Mouse (Mus musculus): ENCODE data around the gene Gtf2i.
A peak's percentile ranks its signal among the peaks of the same experiment; 100 is the strongest.

The Gtf2i gene

DNA sequence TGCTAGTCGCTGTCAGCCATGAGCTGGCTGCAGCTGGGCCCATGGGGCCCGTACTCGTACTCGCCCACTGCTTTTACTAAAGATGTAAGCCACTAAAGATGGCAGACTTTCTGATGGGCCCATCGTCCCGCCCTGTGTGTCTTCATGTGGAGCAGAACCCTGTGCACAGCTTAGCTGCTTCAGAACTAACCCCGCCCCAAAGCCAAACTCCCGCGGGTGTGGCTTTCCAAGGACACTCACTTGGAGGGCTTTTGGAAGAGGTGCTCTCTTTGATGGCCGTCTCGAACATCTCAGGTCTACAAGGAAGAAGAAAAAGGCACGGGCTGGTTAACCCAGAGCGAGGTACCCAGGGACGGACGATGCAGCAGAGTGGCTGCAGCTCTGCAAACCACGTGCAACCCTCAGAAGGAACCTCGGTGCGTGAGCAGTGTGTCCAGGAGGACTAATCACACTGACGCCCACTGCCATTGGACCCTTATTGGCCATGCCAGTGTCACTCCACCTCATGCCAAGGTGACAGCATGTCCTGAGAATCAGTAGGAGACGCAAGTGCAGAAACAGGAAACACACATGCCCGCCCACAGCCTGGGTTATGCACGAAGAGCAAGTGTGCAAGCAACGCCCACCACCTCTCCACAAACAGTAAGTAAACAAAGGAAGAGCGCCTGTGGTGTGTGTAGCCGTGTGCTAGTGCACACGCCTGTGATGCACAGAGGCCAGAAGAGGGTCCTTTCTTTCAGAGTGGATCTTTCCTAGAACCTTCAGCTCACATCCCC lies 70.7 kb downstream of the Gtf2i start:
- DNase-seq (ENCODE audit: low read depth, low spot score): peak; percentile 75

GRCm38 (mm10) chr5:134241831-134242230 lies 72.7 kb downstream of the Gtf2i start:
- DNase-seq (ENCODE audit: low read depth, low spot score): no peak

- DNase-seq (ENCODE audit: low read depth, low spot score): no peak
Measured at GRCm38 (mm10) chr5:134237936-134238760, 76.4 kb downstream of the Gtf2i start.

DNA sequence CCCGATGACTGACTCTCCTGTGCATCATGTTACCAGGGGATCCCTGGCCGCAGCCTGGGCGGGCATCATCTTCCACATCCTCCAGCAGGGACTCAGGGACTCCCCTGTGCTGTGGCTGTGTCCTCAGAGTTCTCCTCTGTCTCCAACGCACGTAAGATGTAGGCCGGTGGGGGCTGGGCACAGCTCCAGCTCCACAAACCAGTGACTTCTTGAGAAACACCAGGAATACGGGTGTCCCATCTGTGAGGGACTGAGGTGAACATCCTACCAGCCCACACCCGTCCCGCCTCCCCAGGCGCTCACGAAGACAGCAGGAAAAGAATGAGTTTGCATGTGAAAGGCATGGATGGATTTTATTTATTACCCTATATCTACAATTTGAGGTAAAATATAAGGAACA lies 77.1 kb downstream of the Gtf2i start:
- no peak for DNase-seq (ENCODE audit: low read depth, low spot score)

DNA sequence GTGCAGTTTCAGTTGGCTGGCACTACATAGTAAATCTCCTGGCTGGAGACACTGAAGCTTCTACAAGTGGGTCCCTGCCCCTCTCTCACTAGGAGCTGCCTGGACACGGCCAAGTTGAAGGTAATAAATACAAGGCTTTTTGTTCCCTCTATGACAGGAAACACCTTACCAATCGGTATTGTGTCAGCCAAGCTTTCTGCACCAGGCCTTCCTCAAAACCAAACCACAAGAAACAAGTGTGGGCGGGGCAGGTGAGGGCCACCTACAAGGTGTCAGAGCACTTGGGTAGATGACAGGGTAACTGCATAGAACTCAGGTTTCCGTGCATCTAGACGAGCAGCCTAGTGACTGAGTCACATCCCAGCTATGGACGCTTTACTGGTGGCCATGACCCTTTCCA lies 77.8 kb downstream of the Gtf2i start:
- DNase-seq (ENCODE audit: low read depth, low spot score): peak; percentile 94

DNA sequence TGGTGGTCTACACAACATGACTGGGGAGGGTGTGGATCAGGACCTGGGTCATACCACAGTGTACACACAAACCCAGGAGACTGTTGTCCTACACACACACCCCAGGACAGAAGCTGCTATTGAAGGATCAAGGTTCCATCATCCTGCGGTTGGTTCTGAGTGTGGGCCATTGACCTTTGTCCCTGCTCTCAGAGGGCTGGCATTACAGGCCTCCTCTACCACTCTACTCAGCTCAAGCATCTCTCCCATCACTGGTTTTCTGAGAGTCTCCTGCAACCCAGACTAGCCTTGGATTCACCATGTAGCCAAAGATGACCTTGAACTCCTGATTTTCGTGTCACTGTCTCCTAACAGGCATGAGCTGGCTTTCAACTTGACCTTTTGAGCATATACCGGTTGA lies 78.3 kb downstream of the Gtf2i start:
- no peak for DNase-seq (ENCODE audit: low read depth, low spot score)

DNA sequence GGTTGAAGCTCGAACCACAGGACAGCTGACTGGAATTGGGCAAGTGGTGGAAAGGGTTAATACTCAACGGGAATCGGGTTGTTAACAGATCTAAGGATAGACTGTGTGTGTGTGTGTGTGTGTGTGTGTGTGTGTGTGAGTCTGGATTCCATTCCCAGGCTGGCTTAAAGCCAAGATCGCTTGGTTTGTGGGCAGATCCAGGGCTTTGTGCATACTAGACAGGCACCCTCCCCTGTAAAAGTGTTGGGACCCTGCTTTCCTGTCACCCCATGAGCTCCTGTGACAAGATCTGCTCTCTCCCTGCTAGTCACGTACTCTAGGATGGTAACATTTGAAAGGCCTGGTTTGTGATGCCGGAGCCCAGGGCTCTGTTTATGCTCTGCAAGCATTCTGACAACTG lies 79.4 kb downstream of the Gtf2i start:
- no peak for DNase-seq (ENCODE audit: low read depth, low spot score)

DNA sequence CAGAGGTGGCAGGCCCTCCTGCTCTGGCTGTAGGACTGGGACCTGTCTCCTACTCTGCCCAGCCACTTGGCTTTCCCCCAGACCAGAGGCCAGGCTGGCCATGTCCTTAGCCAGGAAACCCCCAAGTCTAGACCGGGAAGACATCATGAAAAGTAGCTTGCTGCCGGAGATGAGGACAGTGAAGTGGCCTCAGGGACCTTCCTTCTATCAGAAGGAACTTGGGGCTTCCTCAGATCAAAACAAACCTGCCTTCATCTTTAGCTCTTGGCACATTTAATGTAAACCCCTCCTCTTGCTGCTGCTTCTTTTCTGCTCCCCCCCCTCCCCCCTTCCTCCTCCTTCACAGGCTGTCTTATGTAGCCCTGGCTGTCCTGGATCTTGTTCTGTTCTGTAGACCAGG lies 80.4 kb downstream of the Gtf2i start:
- peak; percentile 76 for DNase-seq (ENCODE audit: low read depth, low spot score)

DNA sequence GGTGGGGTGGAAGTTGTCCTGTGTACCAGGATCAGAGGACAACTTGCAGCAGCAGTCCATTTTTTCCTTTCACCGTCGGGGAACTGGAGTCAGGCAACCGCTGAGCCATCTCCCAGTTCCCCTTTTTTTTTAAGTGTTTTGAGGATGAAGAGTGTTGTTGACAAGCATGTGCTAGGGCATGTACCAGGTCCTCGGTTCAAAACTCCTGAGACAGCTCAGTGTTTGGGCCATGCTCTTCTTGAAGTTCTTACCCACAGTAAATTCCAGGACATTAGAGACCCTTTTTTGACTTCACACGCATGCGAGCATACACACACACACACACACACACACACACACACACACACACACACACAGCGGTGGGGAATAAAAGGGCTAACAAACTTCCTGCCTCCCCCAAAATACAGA lies 81.3 kb downstream of the Gtf2i start:
- peak; percentile 58 for DNase-seq (ENCODE audit: low read depth, low spot score)

GRCm38 (mm10) chr5:134232568-134232967 lies 82.0 kb downstream of the Gtf2i start:
- DNase-seq (ENCODE audit: low read depth, low spot score): peak; percentile 68

DNA sequence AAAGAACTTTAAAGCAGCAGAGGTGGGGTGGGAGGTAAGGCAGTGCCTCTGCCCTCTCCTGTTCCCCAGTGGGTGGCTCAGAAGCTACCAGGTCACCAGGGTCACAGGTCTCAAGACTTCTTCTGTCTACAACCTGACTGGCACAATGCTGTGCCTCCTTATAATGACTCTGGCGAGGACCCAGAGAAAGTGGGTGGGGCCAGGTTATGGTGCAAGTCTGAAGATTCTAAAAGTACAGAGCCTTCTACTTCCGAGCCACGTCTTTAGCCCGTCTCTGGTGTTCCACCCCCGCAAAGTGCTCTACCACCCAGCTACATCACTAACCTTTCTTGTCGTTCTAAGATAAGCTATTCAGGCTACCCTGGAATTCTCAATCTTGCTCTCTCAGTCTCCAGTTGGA lies 82.4 kb downstream of the Gtf2i start:
- peak; percentile 86 for DNase-seq (ENCODE audit: low read depth, low spot score)

DNA sequence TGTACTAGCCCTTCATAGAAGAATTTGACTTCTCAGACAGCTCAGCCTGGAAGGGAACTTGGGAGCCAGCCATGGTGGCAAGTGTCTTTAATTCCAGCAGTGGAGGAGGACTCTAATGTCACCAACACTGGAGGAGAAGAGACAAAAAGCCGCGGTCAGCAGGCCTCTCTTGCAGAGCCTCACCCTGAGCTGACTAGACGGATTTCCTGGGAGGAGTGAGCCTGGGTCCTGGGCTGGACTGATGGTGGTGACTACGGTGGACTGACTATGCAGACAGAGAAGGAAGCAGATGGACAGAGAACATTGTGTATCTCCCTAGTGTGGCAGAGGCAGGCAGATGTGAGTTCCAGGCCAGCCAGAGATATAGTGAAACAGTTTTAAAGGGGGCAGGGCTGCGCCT lies 83.2 kb downstream of the Gtf2i start:
- DNase-seq (ENCODE audit: low read depth, low spot score): peak; percentile 26

DNA sequence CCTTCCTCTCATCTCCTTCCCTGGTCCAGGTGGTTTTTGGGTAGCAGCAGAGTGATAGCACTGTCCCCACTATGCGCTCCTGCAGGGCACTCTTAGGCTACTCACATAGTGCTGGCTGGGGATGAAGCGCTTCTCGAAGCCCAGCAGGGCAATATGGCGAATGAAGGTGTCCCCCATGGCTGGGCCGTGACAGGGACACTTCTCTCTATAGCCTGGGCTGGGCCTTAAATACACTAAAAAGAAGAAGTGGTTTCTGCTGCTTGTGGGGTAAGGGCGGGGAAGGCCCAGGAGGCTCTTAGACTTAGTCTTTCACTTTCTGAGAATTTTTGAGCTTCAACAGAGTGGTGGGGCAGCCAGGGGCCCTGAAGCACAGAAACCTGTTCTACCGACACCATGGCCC lies 85.2 kb downstream of the Gtf2i start, which contains the start of gene Ncf1:
TSS of gene Ncf1 (minus strand) at position 235 of the 400 bp plus-strand sequence.
- peak; percentile 46 for DNase-seq (ENCODE audit: low read depth, low spot score)

- DNase-seq (ENCODE audit: low read depth, low spot score): no peak
Measured at GRCm38 (mm10) chr5:134228249-134228638, 86.3 kb downstream of the Gtf2i start.

DNA sequence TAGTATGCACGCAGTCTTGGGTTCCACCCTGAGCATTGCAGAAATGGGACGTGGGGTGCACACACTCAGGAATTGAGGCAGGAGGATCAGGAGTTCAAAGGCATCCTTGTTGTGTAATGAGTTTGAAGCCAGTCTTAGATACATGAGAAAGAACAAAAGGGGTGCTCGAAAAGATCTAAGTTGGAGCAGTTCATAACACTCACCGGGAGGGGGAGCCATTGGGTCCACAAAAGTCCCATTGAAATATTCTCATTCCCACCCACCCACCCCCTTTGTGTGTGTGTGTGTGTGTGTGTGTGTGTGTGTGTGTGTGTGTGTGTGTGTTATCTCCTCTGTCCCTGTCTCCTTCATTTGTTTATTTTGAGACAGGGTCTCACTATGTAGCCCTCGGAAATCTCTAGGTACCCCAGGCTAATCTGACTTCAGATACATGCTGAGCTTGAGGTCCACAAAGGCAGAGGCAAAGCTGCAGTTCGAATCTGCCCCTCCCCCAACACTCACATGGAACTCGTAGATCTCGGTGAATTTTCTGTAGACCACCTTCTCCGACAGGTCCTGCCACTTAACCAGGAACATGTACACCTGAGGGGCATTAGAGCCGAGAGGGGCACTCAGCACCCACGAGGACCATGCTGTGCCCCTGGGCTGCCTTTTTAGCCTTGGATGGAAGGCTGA lies 86.8 kb downstream of the Gtf2i start:
- DNase-seq (ENCODE audit: low read depth, low spot score): peak; percentile 72

- no peak for DNase-seq (ENCODE audit: low read depth, low spot score)
Measured at GRCm38 (mm10) chr5:134226946-134227345, 87.6 kb downstream of the Gtf2i start.

GRCm38 (mm10) chr5:134225110-134225901 lies 89.3 kb downstream of the Gtf2i start:
- no peak for DNase-seq (ENCODE audit: low read depth, low spot score)

DNA sequence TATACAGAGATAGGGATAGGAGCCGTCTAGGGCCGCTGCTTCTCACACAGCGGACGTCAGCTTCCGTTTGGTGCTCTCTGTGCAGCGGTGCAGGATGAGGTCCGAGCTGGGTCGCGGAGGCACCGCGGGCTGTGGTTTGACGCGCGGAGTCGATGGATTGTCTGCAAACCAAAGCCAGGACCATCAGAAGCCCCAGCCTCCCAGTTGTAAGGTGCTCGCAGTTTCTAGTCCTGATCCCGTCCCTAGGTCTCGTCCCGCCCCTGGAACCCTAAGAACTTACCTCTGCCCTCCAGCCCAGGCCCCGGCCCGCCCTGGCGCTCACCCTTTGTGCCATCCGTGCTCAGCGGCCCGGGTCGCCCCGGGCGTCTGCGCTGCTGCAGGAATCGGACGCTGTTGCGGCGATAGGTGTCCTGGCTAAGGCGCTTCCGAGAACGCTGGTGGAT lies 92.8 kb downstream of the Gtf2i start:
- no peak for DNase-seq (ENCODE audit: low read depth, low spot score)

GRCm38 (mm10) chr5:134221278-134221677 lies 93.3 kb downstream of the Gtf2i start:
- DNase-seq (ENCODE audit: low read depth, low spot score): no peak

DNA sequence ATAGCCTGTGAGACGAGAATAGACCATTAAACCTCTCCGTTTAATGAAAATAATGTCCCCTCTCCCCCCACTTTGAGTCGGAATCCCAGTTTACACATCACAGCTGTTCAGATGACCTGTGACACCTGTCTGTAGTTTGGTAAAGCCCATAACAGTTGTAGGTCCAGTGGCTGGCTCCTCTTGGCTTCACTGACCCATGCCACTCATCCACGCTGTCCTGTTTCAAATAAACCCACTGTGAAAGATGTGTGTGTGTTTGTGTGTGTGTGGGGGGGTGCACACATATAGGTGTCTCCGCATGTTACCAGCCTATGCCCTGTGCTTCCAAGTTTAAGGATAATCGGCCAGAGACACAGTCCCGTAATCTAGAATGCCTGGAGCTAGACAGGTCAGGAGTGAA lies 96.7 kb downstream of the Gtf2i start:
- no peak for DNase-seq (ENCODE audit: low read depth, low spot score)

DNA sequence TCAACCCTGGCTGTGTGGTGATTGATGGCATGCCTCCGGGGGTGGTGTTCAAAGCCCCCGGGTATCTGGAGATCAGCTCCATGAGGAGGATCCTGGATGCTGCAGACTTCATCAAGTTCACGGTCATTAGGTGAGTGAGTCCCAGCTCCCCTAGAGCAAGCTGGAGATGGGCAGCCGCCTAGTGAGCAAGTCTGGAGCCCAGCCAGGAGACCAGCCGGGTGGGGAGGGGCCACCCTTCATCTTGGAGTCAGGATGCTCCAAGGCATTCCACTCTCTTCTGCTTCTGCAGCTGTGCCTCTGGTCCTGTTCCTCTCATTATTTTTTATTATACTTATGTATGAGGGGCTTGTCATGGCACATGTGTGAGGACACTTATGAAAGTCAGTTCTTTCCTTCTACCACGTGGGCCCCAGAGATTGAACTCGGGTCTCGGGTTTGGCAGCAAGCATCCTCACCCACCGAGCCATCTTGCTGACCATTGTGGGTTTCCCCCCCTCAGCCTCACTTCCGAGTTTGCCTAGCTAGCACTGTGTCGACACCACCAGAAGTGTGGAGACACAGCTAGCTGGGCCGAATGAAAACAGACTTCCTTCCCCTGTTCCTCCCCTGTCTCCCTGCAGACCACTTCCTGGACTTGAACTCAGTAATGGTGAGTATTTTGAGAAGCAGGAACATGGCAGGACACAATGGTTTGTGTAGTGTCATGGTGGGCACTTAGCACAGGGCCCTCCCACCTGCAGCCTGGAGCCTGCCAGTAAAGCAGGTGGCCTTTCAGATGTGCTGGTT lies 100.3 kb downstream of the Gtf2i start:
- no peak for DNase-seq (ENCODE audit: low read depth, low spot score)
